16 mouse cellular contexts compared by ENCODE assay signal in the genomic region with DNA sequence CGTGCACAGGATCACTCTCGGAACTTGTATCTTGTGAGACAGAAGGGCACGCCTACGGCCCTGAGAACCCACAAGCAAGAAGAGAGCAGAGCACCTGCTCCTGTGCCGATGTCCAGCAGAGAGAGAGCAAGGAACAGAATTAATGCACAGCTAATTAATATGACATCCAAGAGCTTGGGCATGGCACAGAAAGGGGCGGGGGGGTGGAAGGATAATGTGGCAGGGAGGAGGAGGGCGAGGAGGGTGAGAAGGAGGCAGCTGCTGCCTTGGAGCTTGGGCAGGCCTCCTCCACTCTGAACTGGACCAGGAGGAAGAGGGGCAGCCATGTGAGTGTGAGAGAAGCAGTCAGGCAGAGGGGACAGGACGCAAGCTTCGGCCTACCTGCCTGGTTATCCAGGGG.
"Had no signal": no experiment of that assay in that cellular context is flagged by ENCODE, and none has a peak within 500 bp of the region (broad histone marks: within the 10 kb centered on the region; RNA-seq: fewer than 3 reads in every experiment).

No protein-coding gene starts in this region.

- H3K9me3 ChIP-seq: kidney, embryonic 15.5 days; liver, embryonic 13.5 days; lung, embryonic 15.5 days; midbrain, embryonic 13.5 days had no signal

- H3K4me1 ChIP-seq: kidney, embryonic 15.5 days; liver, embryonic 13.5 days; lung, embryonic 15.5 days had no signal

- H3K4me2 ChIP-seq: kidney, embryonic 15.5 days; limb, embryonic 12.5 days; liver, embryonic 13.5 days; lung, embryonic 15.5 days; midbrain, embryonic 13.5 days had no signal

- ATAC-seq: liver, postnatal 0 days; midbrain, embryonic 13.5 days had no signal

- H3K27me3 ChIP-seq: kidney, embryonic 15.5 days; limb, embryonic 12.5 days; liver, embryonic 13.5 days; lung, embryonic 15.5 days; midbrain, embryonic 13.5 days had no signal

- H3K27ac ChIP-seq: kidney, embryonic 15.5 days; left cerebral cortex, adult 2 months; limb, embryonic 12.5 days; liver, embryonic 13.5 days; lung, embryonic 15.5 days; macrophage; midbrain, embryonic 13.5 days had no signal

- H3K36me3 ChIP-seq: kidney, embryonic 15.5 days; limb, embryonic 12.5 days; liver, embryonic 13.5 days; lung, embryonic 15.5 days; midbrain, embryonic 13.5 days had no signal

- H3K9ac ChIP-seq: kidney, embryonic 15.5 days; limb, embryonic 12.5 days; liver, embryonic 13.5 days; liver, postnatal 0 days; lung, embryonic 15.5 days; midbrain, embryonic 13.5 days had no signal

- H3K4me3 ChIP-seq: kidney, embryonic 15.5 days; left cerebral cortex, adult 2 months; limb, embryonic 12.5 days; liver, embryonic 13.5 days; lung, embryonic 15.5 days; megakaryocyte, embryonic 14.5 days; midbrain, embryonic 13.5 days had no signal

- DNase-seq: kidney, adult 2 months; kidney, postnatal 14 days; liver; liver, embryonic 13.5 days; liver, postnatal 0 days; lung, postnatal 14 days; right cerebral cortex, postnatal 4 days; spleen, adult 18-20 months; thymus, postnatal 36 days had no signal
